Mouse (Mus musculus) left cerebral cortex, postnatal 4 days (tissue): ENCODE data around the gene Slc26a11. TPM values are rescaled to one million over a fixed set of nuclear protein-coding genes. Genes with fewer than 3 reads are reported as not detected.

ENCODE experiments used
- DNase-seq: peaks from one replicate; pipeline ENCODE4 v3.0.0-alpha.2; 2022
- intact Hi-C: fragments of 180-260 bp; cut with DNase I; formaldehyde crosslinking; loops from one replicate; pipeline ENCODE4 v1.15.1; 2025
- total RNA-seq, 2 experiments: library from RNA; stranded (reverse); gene quantifications; 2 replicates each; pipeline ENCODE4 v1.2.3; 2021

Slc26a11 gene
- 1 to 10 TPM; 4.1 to 5.3 TPM for total RNA-seq

DNA sequence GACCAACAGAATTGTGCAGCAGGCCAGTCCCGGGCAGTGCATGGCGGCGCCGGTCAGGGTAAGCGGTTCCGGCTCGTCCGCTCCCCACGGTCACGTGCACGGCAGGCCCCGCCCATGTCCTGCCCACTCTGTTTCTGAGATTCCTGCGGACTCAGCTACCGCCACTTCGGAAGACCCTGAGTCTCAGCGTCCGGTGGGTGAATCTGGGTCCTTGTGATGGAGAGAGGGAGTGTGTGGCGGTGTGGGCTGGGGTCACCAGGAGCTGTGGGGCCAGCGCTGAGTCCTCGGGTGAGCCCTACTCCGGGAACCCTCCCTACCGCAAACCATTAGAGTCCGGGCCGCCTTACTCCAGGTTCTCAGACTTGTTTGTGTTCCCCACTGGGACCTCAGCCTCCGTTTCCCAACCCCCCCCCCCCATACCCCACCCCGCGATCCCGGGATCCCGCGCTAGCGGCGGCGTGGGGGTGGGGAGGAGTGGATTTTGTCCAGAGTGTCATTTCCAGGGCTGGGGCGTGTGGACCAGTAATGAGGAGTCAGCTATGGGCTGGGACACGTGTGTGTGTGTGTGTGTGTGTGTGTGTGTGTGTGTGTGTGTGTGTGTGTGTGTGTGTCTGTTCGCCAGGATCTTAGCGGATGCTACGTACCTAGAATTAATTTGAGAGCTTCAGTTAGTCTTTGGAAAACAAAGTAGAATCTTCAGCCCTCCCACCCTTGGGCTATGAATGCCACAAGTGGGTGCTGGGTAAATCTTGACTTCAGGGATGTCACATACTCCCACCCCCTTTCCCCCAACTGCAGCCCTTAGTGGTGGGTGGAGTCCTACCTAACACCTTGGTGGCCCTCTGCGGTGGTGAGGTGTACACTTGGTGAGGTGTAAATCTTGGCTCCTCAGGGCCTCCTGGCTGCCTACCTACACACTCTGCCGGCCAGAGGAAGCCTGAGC lies at the start of gene Slc26a11, which contains the start of gene Sgsh:
Gene Slc26a11 (plus strand): TSS at position 115 of the 943 bp plus-strand sequence.
Gene Sgsh (minus strand): TSS at position 94 of the 943 bp plus-strand sequence.
- intact Hi-C loops, result no loop called here
- peak; percentile 77 for DNase-seq

DNA sequence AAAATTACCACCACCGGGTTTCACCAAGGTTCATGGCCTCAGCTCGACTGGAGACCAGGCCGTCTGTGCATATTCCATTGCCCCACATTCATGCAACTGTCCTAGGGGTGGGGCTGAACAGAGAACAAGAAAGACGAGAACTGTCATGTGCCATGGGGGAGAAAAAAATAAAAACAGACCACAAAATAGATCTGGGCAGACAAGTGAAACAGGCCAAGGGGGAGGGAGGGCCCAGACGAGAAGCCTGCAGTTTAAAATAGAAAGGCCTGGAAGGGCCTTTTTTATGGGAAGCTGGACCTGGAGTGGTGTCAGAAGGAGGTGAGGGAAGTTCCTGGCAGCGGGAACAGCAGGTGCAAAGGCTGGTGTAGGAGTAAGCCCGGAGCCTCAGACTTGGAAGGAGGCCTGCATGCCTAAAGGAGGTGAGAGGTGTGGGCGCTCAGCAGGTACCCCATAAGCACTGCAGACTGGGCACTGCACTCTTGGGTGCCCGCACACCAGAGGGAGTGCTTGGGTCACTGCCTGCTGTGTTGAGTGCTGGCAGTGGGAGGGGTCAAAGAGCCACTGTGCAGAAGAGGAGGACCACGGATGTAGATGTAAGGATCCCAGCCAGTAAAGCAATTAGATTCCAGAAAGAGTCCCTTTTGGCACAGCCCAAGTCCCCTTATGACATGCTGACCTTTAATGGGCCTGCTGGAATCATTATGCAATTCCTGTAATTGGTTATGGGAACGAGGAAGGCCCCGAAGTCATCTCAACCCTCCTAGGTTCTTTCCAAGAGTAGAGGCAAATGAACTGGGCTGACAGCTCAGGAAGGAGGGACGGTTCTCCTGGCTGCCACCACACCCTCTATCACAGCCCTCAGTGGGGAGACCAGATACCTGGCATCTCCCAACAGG lies 48.3 kb upstream of the Slc26a11 start:
- DNase-seq, result no peak
- intact Hi-C loops, result loop anchor here (10.0 kb wide), 2 partner anchors 178 to 598 kb away; no protein-coding TSS in a partner anchor

DNA sequence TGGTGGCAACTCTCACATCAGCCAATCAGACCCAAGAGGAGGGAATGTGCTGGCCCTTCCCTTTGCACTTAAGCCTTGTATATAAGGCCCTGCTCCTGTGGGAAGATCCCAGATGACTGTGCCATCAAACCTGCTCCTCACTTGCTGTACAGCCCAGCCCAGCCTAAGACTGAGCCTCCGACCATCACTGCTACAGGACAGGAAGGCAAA lies 47.8 kb upstream of the Slc26a11 start, which contains the start of gene Card14:
Gene Card14 (plus strand): TSS at position 111 of the 210 bp plus-strand sequence.
- no peak for DNase-seq
- intact Hi-C loops, result loop anchor here (10.0 kb wide), 2 partner anchors 177 to 597 kb away; no protein-coding TSS in a partner anchor

DNA sequence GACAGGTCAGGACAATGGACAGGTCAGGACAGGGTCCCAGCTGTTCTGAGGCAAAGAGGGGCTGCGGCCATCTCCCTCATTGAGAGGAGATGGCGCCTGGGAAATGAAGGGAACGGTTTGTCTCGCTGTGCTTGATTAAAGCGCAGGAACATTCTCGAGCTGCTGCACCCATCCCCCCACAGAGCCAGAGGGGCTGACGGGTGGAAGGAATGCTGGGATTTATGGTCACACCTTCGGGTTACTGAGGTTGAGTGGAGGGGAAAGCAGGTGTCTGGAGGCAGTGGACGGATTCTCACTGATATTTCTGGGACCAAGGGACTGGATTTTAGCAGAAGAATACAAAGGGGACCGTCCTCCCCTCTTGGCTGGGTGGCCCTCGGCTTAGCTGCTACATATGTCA lies 47.4 kb upstream of the Slc26a11 start:
- no peak for DNase-seq
- intact Hi-C loops, result loop anchor here (10.0 kb wide), 2 partner anchors 177 to 597 kb away; no protein-coding TSS in a partner anchor

DNA sequence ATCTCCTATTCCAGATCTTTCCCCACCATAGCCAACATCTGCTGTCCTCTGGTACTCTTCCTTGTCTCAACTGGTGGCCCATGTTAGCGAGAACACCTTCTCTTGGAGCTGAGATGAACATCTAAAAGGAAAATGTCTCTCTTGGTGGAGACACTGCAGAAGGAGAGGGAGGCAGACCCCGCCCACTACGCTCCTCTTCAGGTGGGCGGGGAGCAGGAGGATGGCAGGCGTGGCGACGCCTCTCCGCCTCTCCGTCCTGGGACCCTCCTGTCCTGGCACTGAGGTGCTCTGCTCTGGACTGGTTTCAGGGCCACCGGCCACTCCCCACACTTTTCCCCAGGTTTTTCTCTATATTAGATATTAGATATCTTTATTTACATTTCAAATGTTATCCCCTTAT lies 44.7 kb upstream of the Slc26a11 start:
- intact Hi-C loops, result no loop called here
- DNase-seq, result no peak

DNA sequence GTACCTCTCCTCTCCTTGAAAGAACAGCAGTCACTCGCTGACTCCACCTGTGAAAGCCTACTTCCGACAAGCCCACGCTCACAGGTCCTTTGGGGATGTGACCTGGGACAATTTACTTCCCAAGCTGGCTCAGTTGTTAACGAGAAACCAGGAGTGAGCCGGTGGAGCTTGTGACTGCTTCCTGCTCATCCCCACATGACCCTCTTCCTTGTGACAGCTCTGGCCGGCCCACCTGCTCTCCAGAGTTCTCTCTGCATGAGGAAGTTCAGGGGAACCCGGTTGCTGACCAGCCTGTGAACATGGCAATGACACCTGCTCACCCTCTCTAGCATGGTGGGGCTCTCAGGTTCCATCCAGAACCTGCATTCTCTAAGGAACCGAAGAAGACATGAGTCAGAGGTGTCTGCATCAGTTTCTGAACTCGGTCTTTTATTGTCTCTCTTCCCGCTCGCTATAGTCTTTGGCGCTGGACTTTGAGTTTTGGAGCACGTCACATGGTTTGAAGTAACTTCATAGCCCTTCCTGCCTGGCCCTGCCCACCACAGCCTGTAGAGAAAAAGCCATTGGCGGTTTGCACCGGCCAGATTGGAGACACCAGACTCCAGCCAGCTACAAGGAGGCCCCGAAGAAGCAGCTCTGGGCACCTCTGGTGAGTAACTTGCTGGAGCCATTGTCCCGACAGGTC lies 41.0 kb upstream of the Slc26a11 start:
- DNase-seq, result no peak
- intact Hi-C loops, result no loop called here

DNA sequence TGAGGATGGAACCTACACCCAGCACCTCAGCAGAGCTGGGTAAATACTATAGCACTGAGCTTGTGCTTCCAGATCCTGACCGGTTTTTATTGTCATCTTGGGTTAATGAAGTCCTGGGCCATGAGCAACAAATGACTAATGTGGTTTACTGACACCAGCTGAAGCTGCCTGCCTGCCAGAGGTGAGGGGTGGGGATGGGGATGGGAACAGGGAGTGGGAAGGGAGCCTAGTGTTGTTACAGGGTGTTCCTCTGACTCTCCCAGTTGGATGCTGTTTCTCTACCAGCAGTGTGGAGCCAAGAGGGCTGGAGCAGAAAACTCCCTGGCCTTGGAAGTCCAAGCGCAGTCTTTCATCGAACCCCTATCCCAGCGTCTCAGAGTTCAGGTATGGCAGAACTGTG lies 38.6 kb upstream of the Slc26a11 start:
- intact Hi-C loops, result no loop called here
- no peak for DNase-seq

DNA sequence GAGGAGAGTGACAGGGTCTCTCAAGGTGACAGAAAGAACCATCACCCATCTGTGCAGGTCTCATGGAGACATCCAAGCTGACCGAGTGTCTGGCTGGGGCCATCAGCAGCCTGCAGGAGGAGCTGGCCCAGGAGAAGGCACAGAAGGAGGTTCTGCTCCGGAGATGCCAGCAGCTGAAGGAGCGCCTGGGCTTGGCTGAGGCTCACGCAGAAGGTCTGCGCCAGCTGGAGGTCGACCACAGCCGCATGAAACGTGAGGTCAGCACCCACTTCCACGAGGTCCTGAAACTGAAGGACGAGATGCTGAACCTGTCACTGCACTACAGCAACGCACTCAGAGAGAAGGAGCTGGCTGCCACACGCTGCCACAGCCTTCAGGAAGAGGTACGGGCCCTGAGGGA lies 32.8 kb upstream of the Slc26a11 start:
- no peak for DNase-seq
- intact Hi-C loops, result loop anchor here (10.0 kb wide), 1 partner anchor 122 kb away; no protein-coding TSS in a partner anchor

DNA sequence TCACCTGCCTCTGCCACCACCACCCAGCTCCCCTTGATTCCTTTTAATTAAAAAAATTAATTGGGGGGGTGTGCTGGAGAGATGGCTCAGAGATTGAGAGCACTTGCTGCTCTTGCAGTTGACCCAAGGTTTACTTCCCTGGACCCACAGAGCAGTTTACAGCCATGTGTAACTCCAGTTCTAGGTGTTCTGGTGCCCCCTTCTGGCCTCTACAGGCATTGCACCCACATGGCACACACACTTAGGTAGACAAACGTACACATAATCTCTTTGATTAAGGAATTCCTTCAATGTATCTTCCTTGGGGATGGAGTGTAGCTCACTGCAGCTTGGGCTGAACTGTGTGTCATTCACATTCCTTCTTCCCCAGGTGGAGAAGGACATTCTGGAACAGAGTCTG lies 30.3 kb upstream of the Slc26a11 start:
- intact Hi-C loops, result loop anchor here (10.0 kb wide), 1 partner anchor 120 kb away; no protein-coding TSS in a partner anchor
- DNase-seq, result no peak

DNA sequence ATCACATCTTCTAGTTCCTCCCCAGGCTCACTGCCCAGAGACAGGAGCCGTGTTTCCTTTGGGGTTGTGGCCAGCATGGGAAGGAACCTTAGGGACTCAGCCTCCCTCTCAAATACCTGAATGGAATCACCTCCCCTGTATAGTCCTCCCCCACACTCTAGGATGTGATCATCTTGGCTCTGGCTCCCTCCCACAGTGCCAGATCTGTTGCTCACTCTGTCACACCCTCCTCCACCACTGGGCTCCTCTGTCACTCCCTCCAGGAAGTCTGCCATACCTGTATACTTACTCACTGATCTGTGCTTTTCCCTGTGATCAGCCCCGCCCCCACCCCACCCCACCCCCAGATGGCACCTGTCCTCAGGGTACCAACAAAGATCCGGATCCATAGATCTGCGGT lies 24.8 kb upstream of the Slc26a11 start:
- intact Hi-C loops, result no loop called here
- DNase-seq, result no peak

DNA sequence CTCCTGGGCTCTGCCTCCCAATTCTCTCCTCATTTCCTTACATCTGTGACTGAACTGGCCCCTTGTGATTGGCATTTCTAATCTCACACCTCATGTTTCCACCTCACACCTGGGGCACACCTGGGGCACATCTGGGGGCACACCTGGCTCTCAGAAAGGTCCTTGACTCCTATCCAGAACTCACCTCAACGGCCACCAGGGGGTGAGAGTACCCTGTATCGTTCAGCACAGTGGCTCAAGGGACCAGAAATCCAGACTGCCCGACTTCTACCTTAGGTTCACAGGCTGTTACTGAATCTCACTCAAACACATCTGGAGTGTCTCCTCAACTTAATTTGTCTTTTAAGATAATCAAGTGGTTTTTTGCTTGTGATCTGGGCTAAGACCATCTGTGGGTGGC lies 23.4 kb upstream of the Slc26a11 start:
- DNase-seq, result no peak
- intact Hi-C loops, result no loop called here

DNA sequence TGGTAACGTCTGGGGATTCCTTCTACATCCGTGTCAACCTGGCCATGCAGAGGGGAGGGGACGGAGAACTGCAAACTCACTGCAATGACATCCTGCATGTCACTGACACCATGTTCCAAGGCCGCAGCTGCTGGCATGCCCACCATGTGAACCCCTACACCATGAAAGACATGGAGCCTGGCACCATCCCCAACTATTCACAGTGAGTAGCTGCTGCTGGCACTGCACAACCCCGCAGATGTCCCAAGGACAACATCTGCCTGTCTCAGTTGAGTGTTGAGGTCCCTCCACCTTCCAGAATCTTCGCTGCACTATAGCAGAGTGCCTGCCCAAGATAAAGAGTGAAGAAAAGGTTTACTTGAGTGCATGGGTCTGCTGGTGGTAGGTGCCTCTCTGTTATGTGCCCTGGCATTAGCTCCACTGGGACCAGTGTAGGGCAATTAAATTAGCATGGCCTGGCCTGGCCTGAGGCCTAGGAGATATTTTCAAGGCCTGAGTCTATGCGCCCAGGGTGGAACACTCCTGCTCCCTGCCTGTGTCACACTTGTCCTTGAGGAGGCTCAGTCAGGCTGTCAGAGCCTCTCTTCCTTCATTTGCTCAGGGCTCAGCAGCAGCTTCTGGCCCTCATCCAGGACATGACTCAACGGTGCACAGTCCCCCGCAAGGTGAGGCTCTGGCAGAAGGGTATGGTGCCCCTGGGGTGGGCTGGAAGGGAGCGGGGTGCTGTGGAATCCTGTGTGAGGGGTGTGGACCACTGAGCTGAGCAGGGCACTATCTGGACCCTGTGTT lies 16.9 kb upstream of the Slc26a11 start:
- intact Hi-C loops, result no loop called here

DNA sequence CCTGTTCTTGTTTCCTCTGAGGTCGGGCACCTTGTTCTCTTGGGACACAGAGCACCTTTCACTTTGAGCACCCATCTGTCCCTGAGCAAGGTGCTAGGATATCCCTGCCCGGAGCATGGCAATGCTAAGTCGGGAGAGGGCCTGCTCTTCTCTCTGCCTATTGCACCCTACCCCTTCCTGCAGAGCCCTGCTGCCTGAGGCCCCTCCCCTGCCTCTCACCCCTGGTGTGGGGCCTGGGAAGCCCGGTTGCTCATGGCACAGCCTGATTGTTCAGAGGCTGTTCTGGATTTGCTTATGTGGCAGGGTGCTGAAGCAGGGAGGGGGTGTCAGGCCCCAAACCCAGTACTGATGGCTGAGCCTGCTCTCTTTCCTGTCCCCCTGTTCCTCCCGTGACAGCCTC lies 16.2 kb upstream of the Slc26a11 start:
- intact Hi-C loops, result no loop called here
- no peak for DNase-seq

More for the DNA sequence above, 16.9 kb upstream of the Slc26a11 start:
- peak; percentile 29 for DNase-seq

DNA sequence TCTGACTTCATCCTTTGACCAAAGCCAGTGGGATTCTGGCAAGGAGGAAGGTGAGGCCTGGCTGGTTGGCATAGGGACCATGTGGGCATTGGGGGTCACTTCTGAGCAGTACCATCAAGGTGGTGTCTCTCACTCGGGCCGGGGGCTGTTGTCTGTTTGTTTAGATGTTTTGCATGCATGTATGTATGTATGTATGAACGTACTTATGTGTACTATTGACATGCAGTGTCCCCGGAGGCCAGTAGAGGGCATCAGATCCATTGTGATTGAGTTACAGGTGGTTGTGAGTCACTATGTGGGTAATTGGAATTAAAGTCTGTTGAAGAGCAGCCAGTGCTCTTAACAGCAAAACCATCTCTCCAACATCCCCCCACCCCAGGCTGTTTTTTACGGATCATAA lies 15.7 kb upstream of the Slc26a11 start:
- DNase-seq, result peak; percentile 76
- intact Hi-C loops, result no loop called here

DNA sequence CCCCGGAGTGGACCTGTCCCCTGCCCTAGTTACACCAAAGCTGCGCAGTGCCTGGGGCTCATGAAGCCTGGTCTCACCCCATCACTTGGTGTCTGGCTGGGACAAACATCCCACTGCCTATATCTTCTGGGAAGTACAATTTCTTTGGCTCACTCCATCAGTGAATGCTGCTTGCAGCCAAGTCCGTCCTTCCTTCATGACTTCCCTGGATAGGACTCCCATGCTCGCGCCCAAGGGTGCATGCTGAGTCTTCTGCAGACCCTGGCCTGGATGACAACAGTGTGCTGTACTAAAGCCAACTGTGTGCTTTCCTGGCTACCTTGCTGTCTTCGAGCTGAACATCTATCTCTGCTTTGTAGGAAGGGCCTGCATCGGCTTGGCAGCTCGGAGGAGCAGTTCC lies 11.2 kb upstream of the Slc26a11 start:
- intact Hi-C loops, result no loop called here

DNA sequence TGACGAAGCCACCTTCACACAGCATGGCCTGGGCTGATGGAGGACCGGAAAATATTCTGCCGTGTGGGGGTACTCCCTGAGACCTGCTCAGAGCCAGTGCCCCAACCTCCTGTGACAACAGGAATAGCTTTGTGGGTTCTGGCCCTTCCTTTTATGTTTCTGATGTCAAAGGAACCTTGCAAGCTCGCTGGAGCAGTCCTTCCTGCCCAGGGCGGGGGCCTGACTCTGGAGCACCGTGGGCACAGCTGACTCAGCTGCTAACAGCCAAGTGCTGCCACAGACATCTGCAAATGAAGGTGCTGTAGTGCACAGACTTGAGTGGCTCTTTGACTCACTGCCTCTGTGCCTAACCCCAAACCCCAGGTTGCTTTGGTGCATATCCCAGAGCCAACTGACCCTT lies 10.5 kb upstream of the Slc26a11 start:
- intact Hi-C loops, result no loop called here
- no peak for DNase-seq

More for the DNA sequence above, 11.2 kb upstream of the Slc26a11 start:
- DNase-seq, result no peak

DNA sequence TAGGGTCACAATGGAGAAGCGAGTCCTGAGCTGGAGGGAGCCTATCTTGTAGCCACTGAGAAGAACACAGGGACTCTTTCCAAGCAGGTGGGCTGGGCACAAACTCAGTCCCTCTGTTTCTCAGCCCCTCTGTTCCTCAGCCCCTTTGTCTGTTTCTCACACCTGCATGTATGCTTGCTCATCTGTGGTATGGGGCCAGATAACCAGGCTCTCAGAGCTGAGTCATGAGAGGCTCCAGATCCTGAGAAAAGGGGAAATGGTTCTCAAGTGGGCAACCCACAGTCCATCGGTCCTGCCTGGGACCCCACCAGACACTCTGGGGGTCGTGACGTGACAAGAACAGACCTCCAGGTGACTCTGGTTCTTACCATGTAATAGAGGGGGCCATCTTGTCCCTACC lies 8.2 kb upstream of the Slc26a11 start:
- no peak for DNase-seq
- intact Hi-C loops, result no loop called here

DNA sequence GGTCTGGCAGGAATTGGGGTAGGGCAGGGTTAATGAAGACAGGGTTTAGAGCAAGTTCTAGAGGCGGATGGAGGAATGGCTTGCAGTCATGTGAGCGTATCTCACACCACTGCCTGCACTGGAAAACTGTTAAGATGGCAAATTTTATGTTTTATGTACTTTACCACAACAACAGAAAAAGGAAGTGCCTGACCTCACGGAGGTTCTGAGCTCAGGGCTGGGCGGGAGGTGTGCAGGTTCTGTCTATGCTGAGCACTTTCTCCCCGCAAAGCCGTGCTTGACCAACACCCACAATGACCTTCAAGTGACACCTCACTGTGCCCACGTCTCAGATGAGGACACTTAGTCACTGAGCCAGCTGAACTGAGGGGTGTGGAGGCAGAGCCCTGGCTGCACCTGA lies 3.2 kb upstream of the Slc26a11 start:
- DNase-seq, result no peak
- intact Hi-C loops, result no loop called here

DNA sequence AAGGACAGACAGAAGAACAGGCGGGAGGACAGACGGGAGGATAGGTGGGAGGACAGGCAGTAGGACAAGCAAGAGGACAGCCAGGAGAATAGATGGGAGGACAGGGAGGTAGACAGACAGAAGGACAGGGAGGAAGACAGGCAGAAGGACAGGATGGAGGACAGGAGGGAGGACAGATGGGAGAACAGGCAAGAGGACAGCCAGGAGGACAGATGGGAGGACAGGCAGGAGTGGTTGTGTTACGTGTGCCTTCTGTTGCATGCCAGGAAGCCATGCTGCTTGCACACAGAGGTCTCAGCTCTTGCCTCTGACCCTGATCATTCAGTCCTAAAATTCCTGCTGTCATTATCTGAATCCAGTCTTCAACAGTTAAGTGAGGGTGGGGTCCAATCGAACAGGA lies 1.4 kb upstream of the Slc26a11 start:
- DNase-seq, result no peak
- intact Hi-C loops, result no loop called here
